Mouse (Mus musculus): ENCODE results near the gene Mphosph9. TPM values are rescaled to one million over a fixed set of nuclear protein-coding genes. Genes with fewer than 3 reads are reported as not detected.

Gene Mphosph9
- total and polyA plus RNA-seq, 3 experiments, result 5.6 to 9.8 (median 8.0) TPM

GRCm38 (mm10) chr5:124374298-124374697, 46.5 kb upstream of the Mphosph9 start:
- Histone ChIP-seq H3K9ac (ENCODE audit: insufficient read depth, low read depth) (no peak overlapping the region), H3K9me3 (replicated peaks; ENCODE audit: low read length) (no peaks in the 10 kb centered on the region), H3K4me3 (replicated peaks in 1 of 3; ENCODE audit: low read depth in 2 of 3, low read length in 2 of 3, poor library complexity in 1 of 3) (no peak overlapping the region), H3K4me2 (ENCODE audit: insufficient read depth, low read depth, poor library complexity, severe bottlenecking) (no peak overlapping the region), H3K27ac (ENCODE audit: insufficient read depth, low read depth) (no peak overlapping the region), H3K27me3 (replicated peaks) (no peaks in the 10 kb centered on the region), H3K79me2 (replicated peaks; ENCODE audit: control insufficient read depth, extremely low read depth, insufficient read depth, poor library complexity, severe bottlenecking) (no peaks in the 10 kb centered on the region), H3K36me3 (replicated peaks in 1 of 2; ENCODE audit: control insufficient read depth in 1 of 2, insufficient read depth in 1 of 2, low read length in 1 of 2) (peaks cover 66 to 87% of the 10 kb centered on the region in 2 experiments), H3K4me1 (ENCODE audit: control insufficient read depth in 1 of 2, insufficient read depth in 2 of 2) (peaks cover 0 to 9% of the 10 kb centered on the region in 2 experiments; a peak in 1 of 4 replicates)
- in situ Hi-C loops (cut with MboI; ENCODE audit: low pct_ligation_motif_present, low pct_unique_long_range_greater_than_20kb, low sequenced_read_pairs), result no loop called here
- dilution Hi-C loops (cut with MboI; ENCODE audit: extremely low pct_ligation_motif_present, extremely low pct_unique_long_range_greater_than_20kb, low sequenced_read_pairs), result no loop called here
- no peak for DNase-seq (ENCODE audit: extremely low read depth)
- TF ChIP-seq GABPA (IDR thresholded peaks at IDR 0.05; ENCODE audit: insufficient replicate concordance, low read depth, low read length) (no peak), RAD21 (IDR thresholded peaks at IDR 0.05; ENCODE audit: low read depth, low read length) (no peak), USF2 (conservative IDR thresholded peaks at IDR 0.05; ENCODE audit: low read depth, low read length) (no peak), RCOR1 (conservative IDR thresholded peaks at IDR 0.05; ENCODE audit: low read depth, low read length) (no peak), SMC3 (IDR thresholded peaks at IDR 0.05; ENCODE audit: low read depth, low read length) (no peak), NRF1 (IDR thresholded peaks at IDR 0.05; ENCODE audit: low read depth, low read length) (no peak), MAFK (IDR thresholded peaks at IDR 0.05; ENCODE audit: insufficient replicate concordance, low read length) (no peak), ZC3H11A (IDR thresholded peaks at IDR 0.05; ENCODE audit: low read depth, low read length) (no peak), UBTF (IDR thresholded peaks at IDR 0.05; ENCODE audit: low read depth, low read length) (no peak), MXI1 (IDR thresholded peaks at IDR 0.05; ENCODE audit: low read depth, low read length) (no peak), MYC (IDR thresholded peaks at IDR 0.05; ENCODE audit: low read depth, low read length) (no peak), POLR2A (IDR thresholded peaks at IDR 0.05; ENCODE audit: low read depth, low read length) (no peak), ZMIZ1 (IDR thresholded peaks at IDR 0.05; ENCODE audit: low read depth, low read length) (no peak), IRF4 (IDR thresholded peaks at IDR 0.05; ENCODE audit: low read depth, low read length) (no peak), ZKSCAN1 (IDR thresholded peaks at IDR 0.05; ENCODE audit: borderline replicate concordance, low read depth, low read length) (no peak), BHLHE40 (IDR thresholded peaks at IDR 0.05; ENCODE audit: low read depth, low read length) (no peak), JUN (IDR thresholded peaks at IDR 0.05; ENCODE audit: insufficient read depth, low read depth, low read length) (no peak), CHD1 (IDR thresholded peaks at IDR 0.05; ENCODE audit: low read depth, low read length) (no peak)

- no peak for DNase-seq (ENCODE audit: extremely low read depth)
- H3K27ac ChIP-seq (ENCODE audit: insufficient read depth, low read depth), result no peak overlapping the region
- no peak for TF ChIP-seq E2F4 (IDR thresholded peaks at IDR 0.05; ENCODE audit: insufficient replicate concordance, low read depth, low read length)
- TF ChIP-seq NELFE (IDR thresholded peaks at IDR 0.05; ENCODE audit: low read depth, low read length), result no peak
- no peak for TF ChIP-seq USF2 (conservative IDR thresholded peaks at IDR 0.05; ENCODE audit: low read depth, low read length)
- H3K79me2 ChIP-seq (replicated peaks; ENCODE audit: control insufficient read depth, extremely low read depth, insufficient read depth, poor library complexity, severe bottlenecking), result no peaks in the 10 kb centered on the region
- no peak overlapping the region for H3K9ac ChIP-seq (ENCODE audit: insufficient read depth, low read depth)
- H3K36me3 ChIP-seq (replicated peaks in 1 of 2; ENCODE audit: control insufficient read depth in 1 of 2, insufficient read depth in 1 of 2, low read length in 1 of 2), result peaks cover 16 to 40% of the 10 kb centered on the region in 2 experiments
- in situ Hi-C loops (cut with MboI; ENCODE audit: low pct_ligation_motif_present, low pct_unique_long_range_greater_than_20kb, low sequenced_read_pairs), result no loop called here
- no peak overlapping the region for H3K4me3 ChIP-seq (replicated peaks in 1 of 3; ENCODE audit: low read depth in 2 of 3, low read length in 2 of 3, poor library complexity in 1 of 3)
- H3K9me3 ChIP-seq (replicated peaks; ENCODE audit: low read length), result no peaks in the 10 kb centered on the region
- H3K4me1 ChIP-seq (ENCODE audit: control insufficient read depth in 1 of 2, insufficient read depth in 2 of 2), result peaks cover 0 to 16% of the 10 kb centered on the region in 2 experiments; a peak in 1 of 4 replicates
- H3K4me2 ChIP-seq (ENCODE audit: insufficient read depth, low read depth, poor library complexity, severe bottlenecking), result no peak overlapping the region
- dilution Hi-C loops (cut with MboI; ENCODE audit: extremely low pct_ligation_motif_present, extremely low pct_unique_long_range_greater_than_20kb, low sequenced_read_pairs), result no loop called here
- no peaks in the 10 kb centered on the region for H3K27me3 ChIP-seq (replicated peaks)
These were observed 38.9 kb upstream of the Mphosph9 start for GRCm38 (mm10) chr5:124366721-124367120.

Measured in CH12.LX (cell line).